In genomic region chr7:119519654-119520053, GRCm38 (mm10) we compare ENCODE assay signal across 9 mouse cellular contexts. TPM values are rescaled to one million over a fixed set of nuclear protein-coding genes. Genes with fewer than 3 reads are reported as not detected.
DNase-seq lines count a peak whose midpoint lies in the region; ATAC-seq and TF ChIP-seq lines count a peak whose summit lies in the region.
"Had no signal": no experiment of that assay in that cellular context is flagged by ENCODE, and none has a peak within 500 bp of the region (broad histone marks: within the 10 kb centered on the region; RNA-seq: fewer than 3 reads in every experiment).

No protein-coding gene starts in this region.

- H3K36me3 ChIP-seq in lung, postnatal 0 days (ENCODE audit: insufficient read depth, low read length) = no peaks in the 10 kb centered on the region
- H3K36me3 ChIP-seq in small intestine, adult 2 months (ENCODE audit: control insufficient read depth, insufficient read depth, low read length) = no peaks in the 10 kb centered on the region
- H3K36me3 ChIP-seq: limb, embryonic 12.5 days had no signal

- H3K9ac ChIP-seq in lung, postnatal 0 days (replicated peaks; ENCODE audit: low read depth) = no peak overlapping the region
- H3K9ac ChIP-seq: limb, embryonic 12.5 days had no signal

- TF ChIP-seq EP300 in lung, postnatal 0 days (IDR thresholded peaks at IDR 0.05) = no peak

- no peak overlapping the region for H3K4me3 ChIP-seq in lung, postnatal 0 days (ENCODE audit: low read depth, low read length)
- H3K4me3 ChIP-seq in small intestine, adult 2 months (ENCODE audit: low read depth, low read length) = no peak overlapping the region
- H3K4me3 ChIP-seq: limb, embryonic 12.5 days had no signal

- TF ChIP-seq POLR2A in small intestine, adult 2 months (IDR thresholded peaks at IDR 0.05; ENCODE audit: low read depth, low read length) = no peak

- H3K9me3 ChIP-seq in lung, postnatal 0 days (ENCODE audit: low read length) = no peaks in the 10 kb centered on the region
- H3K9me3 ChIP-seq: limb, embryonic 12.5 days had no signal

- peak; percentile 64 for DNase-seq in ES-CJ7 (ENCODE audit: low read depth, low spot score)
- peak; percentile 65 for DNase-seq in R1 (ENCODE audit: low read depth, low spot score)
- peak; percentile 84 to 90 for DNase-seq in cerebellum, postnatal 10 days
- DNase-seq in heart, postnatal 4 days = peak; percentile 72
- DNase-seq in layer of hippocampus, adult 9-11 months = peak; percentile 64
- peak; percentile 40 for DNase-seq in lung, postnatal 0 days (ENCODE audit: low spot score)
- no peak for DNase-seq in T-cell, adult 2 months (ENCODE audit: low spot score)

- no peak for ATAC-seq in lung, postnatal 0 days

- WGBS in lung, postnatal 0 days = 50% methylated on average over 5 of the region's 5 CpGs
- 37% methylated on average over 5 of the region's 5 CpGs for WGBS in small intestine, adult 2 months

- H3K4me1 ChIP-seq in lung, postnatal 0 days (ENCODE audit: insufficient read depth, low read depth, low read length) = no peaks in the 10 kb centered on the region
- peaks cover 28% of the 10 kb centered on the region; the same call in 1 of the 2 replicates for H3K4me1 ChIP-seq in small intestine, adult 2 months (ENCODE audit: control insufficient read depth, insufficient read depth, insufficient read length, low read length)
- H3K4me1 ChIP-seq: limb, embryonic 12.5 days had no signal

- H3K27ac ChIP-seq in lung, postnatal 0 days (ENCODE audit: low read length) = no peak overlapping the region
- no peak overlapping the region for H3K27ac ChIP-seq in small intestine, adult 2 months (ENCODE audit: insufficient read depth, low read depth, low read length)
- H3K27ac ChIP-seq: limb, embryonic 12.5 days had no signal

- TF ChIP-seq CTCF in lung, postnatal 0 days (IDR thresholded peaks at IDR 0.05) = peak; percentile 83
- TF ChIP-seq CTCF in small intestine, adult 2 months (IDR thresholded peaks at IDR 0.05; ENCODE audit: extremely low read depth, insufficient read length, insufficient replicate concordance, low read depth, low read length) = peak; percentile 84; the same call in 1 of the 2 replicates

- no peak overlapping the region for H3K4me2 ChIP-seq in lung, postnatal 0 days (replicated peaks; ENCODE audit: low read depth, low read length)
- H3K4me2 ChIP-seq: limb, embryonic 12.5 days had no signal

- H3K27me3 ChIP-seq in lung, postnatal 0 days (replicated peaks; ENCODE audit: insufficient read depth, low read length) = no peaks in the 10 kb centered on the region
- no peaks in the 10 kb centered on the region for H3K27me3 ChIP-seq in small intestine, adult 2 months (ENCODE audit: control insufficient read depth, insufficient read depth, low read length)
- H3K27me3 ChIP-seq: limb, embryonic 12.5 days had no signal

RNA-seq across cellular contexts. Expression of gene Acsm5, which starts 0.4 kb away (rescaled TPM):
- total RNA-seq in heart, postnatal 4 days (2021) = not detected
- 0.11 TPM in 1 of 2 replicates, not detected in the other for polyA plus RNA-seq in lung, postnatal 0 days (2015; fragmentation: Nextera tagmentation; extraction: Ambion mirVana)
- polyA plus RNA-seq in small intestine, adult 2 months (2012; rRNA removed) = 1.0 and 2.7 TPM in 2 replicates
- polyA plus RNA-seq: limb, embryonic 12.5 days had no signal

RNA-seq across cellular contexts. Expression of gene Pdilt, which starts 3.6 kb away (rescaled TPM):
- not detected for total RNA-seq in heart, postnatal 4 days (2021)
- not detected in 2 replicates for polyA plus RNA-seq in lung, postnatal 0 days (2015; fragmentation: Nextera tagmentation; extraction: Ambion mirVana)
- polyA plus RNA-seq in small intestine, adult 2 months (2012; rRNA removed) = not detected in 2 replicates
- polyA plus RNA-seq: limb, embryonic 12.5 days had no signal

RNA-seq across cellular contexts. Expression of gene Acsm2, which starts 34.5 kb away (rescaled TPM):
- not detected for total RNA-seq in heart, postnatal 4 days (2021)
- polyA plus RNA-seq in lung, postnatal 0 days (2015; fragmentation: Nextera tagmentation; extraction: Ambion mirVana) = not detected in 2 replicates
- polyA plus RNA-seq in small intestine, adult 2 months (2012; rRNA removed) = not detected in 2 replicates
- polyA plus RNA-seq: limb, embryonic 12.5 days had no signal

RNA-seq across cellular contexts. Expression of gene Umod, which starts 40.6 kb away (rescaled TPM):
- total RNA-seq in heart, postnatal 4 days (2021) = not detected
- not detected in 2 replicates for polyA plus RNA-seq in lung, postnatal 0 days (2015; fragmentation: Nextera tagmentation; extraction: Ambion mirVana)
- polyA plus RNA-seq in small intestine, adult 2 months (2012; rRNA removed) = 0.19 TPM in 1 of 2 replicates, not detected in the other
- polyA plus RNA-seq: limb, embryonic 12.5 days had no signal
